Mouse (Mus musculus) gastrocnemius, postnatal 36 days (tissue): ENCODE measurements around the gene Mgat1. TPM values are rescaled to one million over a fixed set of nuclear protein-coding genes. Genes with fewer than 3 reads are reported as not detected.
"Not testable (repeated sequence)": the region's sequence is repeated elsewhere in the genome, so short reads cannot be mapped to it uniquely, and the experiment has no call there.

Experiments used
- DNase-seq, 2 experiments: peaks; one replicate each; pipeline ENCODE4 v3.0.0; 2022
- intact Hi-C: fragments of 180-260 bp; cut with DNase I; formaldehyde crosslinking; loops from one replicate; pipeline ENCODE4 v1.15.1; 2025
- long read RNA-seq, 2 experiments: library from polyadenylated mRNA; stranded (forward); transcript quantifications; one replicate each; pipeline ENCODE4 v2.0.0; 2021
- total RNA-seq, 2 experiments: library from RNA; stranded (reverse); gene quantifications; 2 replicates each; pipeline ENCODE4 v1.2.3; 2021

Mgat1 gene
- total RNA-seq: 10 to 100 TPM; 41.3 to 41.5 TPM
- long read RNA-seq, experiment 1, transcript Mgat1-202 (3 exons, 2,729 nt): major isoform, 7 of 27 reads
- long read RNA-seq, experiment 1, partial matches to known transcripts: 0 of 27 reads
- long read RNA-seq, experiment 1, other reads (novel, unspliced or antisense): 17 of 27 reads
- long read RNA-seq, experiment 2, transcript Mgat1-201 (3 exons, 2,976 nt): major isoform, 5 of 32 reads
- long read RNA-seq, experiment 2, partial matches to known transcripts: 15 of 32 reads
- long read RNA-seq, experiment 2, other reads (novel, unspliced or antisense): 4 of 32 reads

- DNase-seq: peak; percentile 87 to 91
- intact Hi-C loops: loop anchor here (10.0 kb wide), 1 partner anchor 449 kb away; no protein-coding TSS in a partner anchor
Measured at GRCm38 (mm10) chr11:49243727-49244594, at the start of gene Mgat1. TSS of gene Mgat1 (plus strand) at chr11:49244191.

- DNase-seq, intact Hi-C loops: not testable (repeated sequence)
Measured at GRCm38 (mm10) chr11:49194771-49195170, 49.2 kb upstream of the Mgat1 start.

GRCm38 (mm10) chr11:49195819-49196322 is 48.1 kb upstream of the Mgat1 start:
- intact Hi-C loops: no loop called here
- no peak for DNase-seq

GRCm38 (mm10) chr11:49200666-49201065 is 43.3 kb upstream of the Mgat1 start:
- intact Hi-C loops: loop anchor here (10.0 kb wide), 1 partner anchor 326 kb away; the partner anchor contains the start of gene Irgm1
- DNase-seq: no peak

GRCm38 (mm10) chr11:49201142-49201541 is 42.8 kb upstream of the Mgat1 start:
- no peak for DNase-seq
- intact Hi-C loops: loop anchor here (10.0 kb wide), 1 partner anchor 326 kb away; the partner anchor contains the start of gene Irgm1

- DNase-seq: no peak
- intact Hi-C loops: loop anchor here (2.0 to 10.0 kb wide), 2 partner anchors 49 to 327 kb away; partner anchors contain the start of gene Irgm1
Measured at GRCm38 (mm10) chr11:49202071-49202470, 41.9 kb upstream of the Mgat1 start.

- intact Hi-C loops: loop anchor here (2.0 to 10.0 kb wide), 2 partner anchors 48 to 328 kb away; partner anchors contain the start of gene Irgm1
- peak in 1 of 2 experiments; percentile 25 for DNase-seq
Measured at GRCm38 (mm10) chr11:49202523-49203061, 41.4 kb upstream of the Mgat1 start.

- intact Hi-C loops: loop anchor here (2.0 to 10.0 kb wide), 2 partner anchors 48 to 328 kb away; partner anchors contain the start of gene Irgm1
- DNase-seq: peak; percentile 93 to 95
Measured at GRCm38 (mm10) chr11:49203129-49203768, 40.7 kb upstream of the Mgat1 start, which contains the start of gene Zfp62. TSS of gene Zfp62 (plus strand) at chr11:49203292.

- peak in 1 of 2 experiments; percentile 7 for DNase-seq
- intact Hi-C loops: loop anchor here (2.0 to 10.0 kb wide), 2 partner anchors 47 to 329 kb away; partner anchors contain the start of gene Irgm1
Measured at GRCm38 (mm10) chr11:49203771-49204497, 40.1 kb upstream of the Mgat1 start.

- DNase-seq: no peak
- intact Hi-C loops: loop anchor here (10.0 kb wide), 1 partner anchor 330 kb away; the partner anchor contains the start of gene Irgm1
Measured at GRCm38 (mm10) chr11:49205080-49205590, 38.9 kb upstream of the Mgat1 start.

- intact Hi-C loops: loop anchor here (10.0 kb wide), 1 partner anchor 333 kb away; the partner anchor contains the start of gene Irgm1
- no peak for DNase-seq
Measured at GRCm38 (mm10) chr11:49207495-49207894, 36.5 kb upstream of the Mgat1 start.

- DNase-seq: no peak
- intact Hi-C loops: no loop called here
Measured at GRCm38 (mm10) chr11:49212577-49212976, 31.4 kb upstream of the Mgat1 start.

- no peak for DNase-seq
- intact Hi-C loops: no loop called here
Measured at GRCm38 (mm10) chr11:49213505-49213904, 30.5 kb upstream of the Mgat1 start.

GRCm38 (mm10) chr11:49219271-49219670 is 24.7 kb upstream of the Mgat1 start:
- intact Hi-C loops: no loop called here

GRCm38 (mm10) chr11:49224455-49224854 is 19.5 kb upstream of the Mgat1 start:
- no peak for DNase-seq
- intact Hi-C loops: no loop called here

More at GRCm38 (mm10) chr11:49219271-49219670, 24.7 kb upstream of the Mgat1 start:
- no peak for DNase-seq

GRCm38 (mm10) chr11:49232781-49233180 is 11.2 kb upstream of the Mgat1 start:
- DNase-seq: no peak
- intact Hi-C loops: no loop called here

GRCm38 (mm10) chr11:49235459-49236207 is 8.4 kb upstream of the Mgat1 start:
- intact Hi-C loops: no loop called here
- no peak for DNase-seq

- intact Hi-C loops: no loop called here
- DNase-seq: no peak
Measured at GRCm38 (mm10) chr11:49236891-49237290, 7.1 kb upstream of the Mgat1 start.
